Mouse (Mus musculus) 416B (cell line): ENCODE data around the gene Pygo2.
A peak's percentile ranks its signal among the peaks of the same experiment; 100 is the strongest.

ENCODE experiments used
- DNase-seq: peaks from one replicate; pipeline ENCODE4 v3.0.0; 2011; ENCODE audit warnings: low read depth

Gene Pygo2

GRCm38 (mm10) chr3:89392871-89393311 is 37.1 kb upstream of the Pygo2 start:
- peak; percentile 45 for DNase-seq

GRCm38 (mm10) chr3:89393605-89394004 is 36.4 kb upstream of the Pygo2 start:
- peak; percentile 99 for DNase-seq

- DNase-seq = peak; percentile 93
These were observed 35.8 kb upstream of the Pygo2 start, which contains the start of gene Zbtb7b for GRCm38 (mm10) chr3:89394006-89394893. Zbtb7b (minus strand) TSS chr3:89394776.

GRCm38 (mm10) chr3:89394894-89395256 is 35.1 kb upstream of the Pygo2 start:
- no peak for DNase-seq

GRCm38 (mm10) chr3:89395419-89395805 is 34.6 kb upstream of the Pygo2 start:
- DNase-seq = peak; percentile 35

GRCm38 (mm10) chr3:89395806-89396653 is 34.0 kb upstream of the Pygo2 start:
- peak; percentile 83 for DNase-seq

- no peak for DNase-seq
These were observed 33.4 kb upstream of the Pygo2 start for GRCm38 (mm10) chr3:89396654-89397005.

- no peak for DNase-seq
These were observed 28.7 kb upstream of the Pygo2 start for GRCm38 (mm10) chr3:89401329-89401728.

GRCm38 (mm10) chr3:89402693-89403092 is 27.3 kb upstream of the Pygo2 start, which contains the start of gene Lenep:
Lenep (minus strand) TSS chr3:89402793.
- DNase-seq = no peak

- no peak for DNase-seq
These were observed 23.1 kb upstream of the Pygo2 start for GRCm38 (mm10) chr3:89406887-89407286.

GRCm38 (mm10) chr3:89408448-89408847 is 21.6 kb upstream of the Pygo2 start:
- DNase-seq = no peak

GRCm38 (mm10) chr3:89409701-89410100 is 20.3 kb upstream of the Pygo2 start:
- no peak for DNase-seq

GRCm38 (mm10) chr3:89410864-89411263 is 19.1 kb upstream of the Pygo2 start:
- no peak for DNase-seq

- peak; percentile 100 for DNase-seq
These were observed 18.3 kb upstream of the Pygo2 start, which contains the start of gene Flad1 for GRCm38 (mm10) chr3:89411490-89412393. Flad1 (minus strand) TSS chr3:89411870.

GRCm38 (mm10) chr3:89416158-89416557 is 13.9 kb upstream of the Pygo2 start:
- DNase-seq = no peak

GRCm38 (mm10) chr3:89417131-89417530 is 12.9 kb upstream of the Pygo2 start:
- DNase-seq = no peak

- peak; percentile 91 for DNase-seq
These were observed 12.2 kb upstream of the Pygo2 start for GRCm38 (mm10) chr3:89417840-89418169.

GRCm38 (mm10) chr3:89418170-89418860 is 11.7 kb upstream of the Pygo2 start, which contains the start of the genes Cks1b and Shc1:
Cks1b (minus strand) TSS chr3:89418383.
Shc1 (plus strand) TSS chr3:89418443.
- peak; percentile 100 for DNase-seq

- no peak for DNase-seq
These were observed 11.2 kb upstream of the Pygo2 start for GRCm38 (mm10) chr3:89418861-89419250.

- no peak for DNase-seq
These were observed 10.4 kb upstream of the Pygo2 start for GRCm38 (mm10) chr3:89419571-89419970.

- peak; percentile 58 for DNase-seq
These were observed 10.0 kb upstream of the Pygo2 start for GRCm38 (mm10) chr3:89419981-89420380.
